Mouse (Mus musculus) spleen, postnatal 36 days (tissue): ENCODE results near the gene 3110082J24Rik.
A peak's percentile ranks its signal among the peaks of the same experiment; 100 is the strongest.

Experiments
- DNase-seq, 2 experiments: peaks; one replicate each; pipeline ENCODE4 v3.0.0; 2022; ENCODE audit warnings: low spot score in 2 of 2, mixed read lengths in 1 of 2

The 3110082J24Rik gene

GRCm38 (mm10) chr5:30118018-30118417 lies 12.1 kb upstream of the 3110082J24Rik start:
- no peak for DNase-seq

DNA sequence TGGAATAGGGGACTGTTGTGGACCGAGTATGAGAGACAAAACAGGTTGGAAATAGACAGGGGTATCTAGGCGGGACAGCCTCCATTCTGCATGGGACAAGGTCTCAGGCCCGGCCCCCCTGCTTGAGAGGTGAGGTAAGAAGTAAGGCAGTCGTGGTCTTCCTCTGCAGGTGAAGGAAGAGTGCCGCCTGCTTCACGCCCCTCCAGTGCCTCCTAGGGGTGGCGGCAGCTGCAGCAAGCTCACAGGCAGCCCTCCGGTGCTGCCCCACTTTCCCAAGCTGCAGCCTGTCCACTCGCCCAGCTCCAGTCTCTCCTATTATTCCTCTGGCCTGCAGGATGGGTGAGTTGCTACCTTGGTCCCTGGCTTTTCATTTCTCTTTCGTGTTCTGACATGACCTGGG lies 9.8 kb upstream of the 3110082J24Rik start:
- DNase-seq: no peak

DNA sequence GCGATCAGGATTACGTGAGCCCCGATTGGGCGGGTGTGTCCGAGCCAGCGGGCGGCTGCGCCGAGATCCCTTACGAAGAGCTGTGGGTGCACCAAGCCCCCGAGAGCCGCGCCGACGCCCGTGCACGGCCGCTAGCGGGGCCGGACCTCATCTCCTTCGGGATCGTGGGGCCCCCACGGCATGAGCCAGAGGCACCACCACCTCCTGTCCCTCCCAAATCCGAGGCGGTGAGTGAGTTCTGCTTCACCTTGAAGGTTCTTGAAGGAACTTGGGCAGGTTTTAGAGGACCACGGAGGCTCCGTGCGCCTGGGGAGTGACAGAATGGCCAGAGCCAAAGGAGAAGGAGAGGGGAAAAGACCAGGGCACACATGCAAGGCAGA lies 8.9 kb upstream of the 3110082J24Rik start:
- DNase-seq: no peak

GRCm38 (mm10) chr5:30113881-30114760 lies 8.2 kb upstream of the 3110082J24Rik start:
- peak; percentile 39 to 44 for DNase-seq

DNA sequence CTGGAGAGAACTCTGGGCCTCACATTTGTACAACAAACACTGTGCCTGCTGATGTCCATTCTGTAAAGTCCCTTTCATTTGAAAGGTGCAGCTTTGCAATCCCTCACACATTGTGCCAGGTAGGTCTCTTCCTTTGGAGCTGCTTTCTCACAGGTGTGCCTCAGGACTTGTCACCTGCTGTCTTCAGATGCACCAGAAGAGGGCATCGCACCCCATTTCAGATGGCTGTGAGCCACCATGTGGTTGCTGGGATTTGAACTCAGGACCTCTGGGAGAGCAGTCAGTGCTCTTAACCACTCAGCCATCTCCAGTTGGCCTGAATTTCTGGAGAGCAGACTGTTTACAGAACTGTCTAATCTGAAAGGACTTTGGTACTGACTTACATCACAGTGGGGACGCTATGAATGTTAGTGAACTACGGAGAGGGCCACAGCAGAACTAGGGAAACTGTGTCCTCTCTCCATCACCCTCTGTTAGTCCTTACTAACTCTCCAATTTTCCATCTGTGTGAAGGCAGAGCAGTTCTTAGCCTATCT lies 6.7 kb upstream of the 3110082J24Rik start:
- DNase-seq: no peak

DNA sequence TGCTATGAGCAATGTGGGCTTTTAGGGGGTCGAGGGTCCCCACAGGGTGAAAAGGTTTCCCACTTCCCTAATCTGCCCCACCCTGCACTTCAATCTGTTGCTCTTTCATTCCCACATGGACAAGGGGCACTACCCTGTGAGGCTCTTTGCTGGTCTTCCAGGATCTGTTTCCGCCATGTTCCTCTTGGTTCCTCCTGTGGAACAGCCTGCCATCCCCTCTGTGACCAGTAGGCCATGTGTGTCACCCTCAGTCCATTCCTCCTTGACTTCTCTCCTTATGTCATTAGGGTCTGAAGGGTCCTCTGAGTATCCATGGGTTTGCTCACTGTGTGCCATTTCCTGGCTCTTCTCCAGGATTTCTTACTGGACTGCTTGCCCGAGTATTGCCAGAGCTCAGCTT lies 5.9 kb upstream of the 3110082J24Rik start:
- no peak for DNase-seq

DNA sequence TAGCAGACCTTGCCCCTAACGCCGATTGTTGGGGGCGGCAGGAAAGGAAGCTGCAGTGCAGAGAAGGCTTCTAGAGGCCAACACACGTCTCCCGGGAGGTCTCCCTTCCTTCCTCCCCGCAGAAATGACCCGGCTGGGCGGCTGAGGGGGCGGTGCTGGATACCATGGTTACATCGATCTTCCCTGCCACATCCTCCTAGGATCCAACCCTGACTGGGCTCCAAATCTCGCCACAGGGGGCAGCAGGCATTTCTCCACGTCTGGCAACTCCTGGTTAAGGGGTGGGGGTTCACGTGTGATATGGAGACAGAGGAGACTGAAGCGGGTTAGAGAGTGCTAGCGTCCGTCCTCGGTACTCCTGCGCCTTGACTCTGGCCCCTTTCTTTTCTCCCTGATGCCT lies 5.2 kb upstream of the 3110082J24Rik start:
- no peak for DNase-seq

DNA sequence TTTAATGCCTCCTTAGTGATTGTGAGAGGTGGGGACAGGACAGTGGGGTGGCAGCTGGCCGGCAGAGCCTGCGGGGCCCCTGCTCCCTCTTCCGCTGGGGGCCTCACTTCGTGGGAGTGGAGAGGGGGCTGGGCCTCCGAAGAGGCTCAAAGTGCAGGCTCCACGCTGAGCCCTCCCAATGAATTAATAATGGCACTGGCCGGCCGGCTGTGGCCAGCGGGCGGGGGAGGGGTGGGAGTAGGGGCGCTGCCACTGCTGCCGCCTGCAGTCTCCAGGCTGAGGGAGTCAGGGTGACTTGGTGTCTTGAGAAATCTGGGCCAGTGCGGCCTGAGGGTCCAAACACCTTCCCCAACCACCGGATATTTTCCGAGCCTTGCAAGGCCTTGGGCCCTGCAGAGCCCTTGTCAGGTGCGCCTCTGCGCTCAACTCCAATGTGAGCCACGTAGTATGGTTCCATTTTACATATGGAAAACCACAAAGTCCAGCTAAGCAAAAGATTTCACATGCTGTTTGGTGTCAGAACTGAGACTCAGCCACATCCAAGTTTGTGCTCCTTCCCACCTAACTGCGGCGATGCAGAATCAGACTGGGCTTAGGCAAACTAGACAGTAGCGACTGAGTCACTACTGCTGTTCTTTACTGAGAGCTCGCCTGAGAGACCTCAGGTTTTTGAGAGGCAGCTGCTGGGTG lies 4.6 kb upstream of the 3110082J24Rik start:
- DNase-seq: no peak

DNA sequence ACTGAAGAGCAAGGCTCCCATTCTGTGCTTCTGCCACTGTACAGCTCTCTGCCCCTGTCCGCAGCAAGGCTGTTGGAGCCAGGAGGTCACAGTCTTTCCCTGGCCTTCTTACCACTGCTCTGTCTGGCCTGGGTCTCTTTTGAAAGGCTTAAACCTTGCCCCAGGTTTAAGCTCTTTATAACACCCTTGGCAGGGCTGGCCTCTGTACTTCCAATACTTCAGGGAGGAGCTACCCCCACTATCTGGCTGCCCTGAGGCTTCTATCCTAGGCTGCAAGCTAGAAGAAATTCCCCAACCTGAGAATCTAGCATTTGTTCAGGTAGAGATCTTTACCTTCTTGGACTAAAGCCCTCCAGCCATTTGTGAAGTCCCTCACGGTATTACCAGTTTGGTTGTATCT lies 4.0 kb upstream of the 3110082J24Rik start:
- no peak for DNase-seq

DNA sequence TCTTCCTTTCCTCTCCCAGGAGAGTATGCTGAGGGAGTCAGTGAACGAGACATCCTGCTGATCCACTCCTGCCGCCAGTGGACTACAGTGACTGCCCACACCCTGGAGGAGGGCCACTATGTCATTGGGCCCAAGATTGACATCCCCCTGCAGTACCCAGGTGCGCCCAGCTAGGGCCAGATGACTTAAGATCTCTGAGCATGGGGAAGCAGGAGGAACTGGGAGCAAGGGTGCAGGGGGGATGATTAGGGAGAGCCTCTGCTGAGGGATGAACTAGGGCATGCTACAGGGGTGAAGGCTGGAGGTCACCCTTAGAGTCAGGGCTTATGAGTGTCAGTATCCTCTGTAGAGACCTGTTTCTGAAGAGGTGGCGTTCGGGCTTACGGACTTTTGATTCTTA lies 2.3 kb upstream of the 3110082J24Rik start:
- DNase-seq: no peak

- DNase-seq: no peak
Measured at GRCm38 (mm10) chr5:30107611-30108041, 1.7 kb upstream of the 3110082J24Rik start.

- no peak for DNase-seq
Measured at GRCm38 (mm10) chr5:30107186-30107585, 1.3 kb upstream of the 3110082J24Rik start.

GRCm38 (mm10) chr5:30106756-30107155 lies 870 bp upstream of the 3110082J24Rik start:
- DNase-seq: no peak

- no peak for DNase-seq
Measured at GRCm38 (mm10) chr5:30104841-30105667, 832 bp downstream of the 3110082J24Rik start, which contains the start of gene Garem2. Gene Garem2 (plus strand): TSS chr5:30105161.

- peak in 1 of 2 experiments; percentile 9 for DNase-seq
Measured at GRCm38 (mm10) chr5:30104339-30104738, 1.5 kb downstream of the 3110082J24Rik start.

- no peak for DNase-seq
Measured at GRCm38 (mm10) chr5:30103340-30103739, 2.5 kb downstream of the 3110082J24Rik start.

GRCm38 (mm10) chr5:30098260-30098659 lies 7.6 kb downstream of the 3110082J24Rik start:
- DNase-seq: no peak

GRCm38 (mm10) chr5:30095731-30096130 lies 10.2 kb downstream of the 3110082J24Rik start:
- no peak for DNase-seq

DNA sequence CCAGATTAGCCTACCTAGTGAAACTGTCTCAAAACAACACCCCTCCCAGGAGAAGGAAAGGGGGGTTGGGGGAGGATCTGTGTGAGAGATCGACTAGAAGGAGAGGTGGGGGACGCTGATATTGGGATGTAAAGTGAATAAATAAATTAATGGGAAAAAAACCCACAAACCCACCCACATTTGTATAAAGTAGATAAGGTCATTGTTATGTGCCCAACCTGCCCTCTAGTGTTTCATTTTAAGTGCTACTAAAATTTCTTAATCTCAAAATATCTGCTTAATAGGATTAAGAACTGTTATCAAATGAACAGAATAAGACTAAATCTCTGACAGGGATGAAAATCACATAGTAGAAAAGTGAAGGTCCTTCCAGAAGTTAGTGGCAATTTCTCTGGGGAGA lies 11.5 kb downstream of the 3110082J24Rik start:
- DNase-seq: no peak

- DNase-seq: no peak
Measured at GRCm38 (mm10) chr5:30092701-30093100, 13.2 kb downstream of the 3110082J24Rik start.
